Mouse (Mus musculus): ENCODE data around the gene Sim2. TPM values are rescaled to one million over a fixed set of nuclear protein-coding genes. Genes with fewer than 3 reads are reported as not detected.

Gene Sim2
- polyA plus RNA-seq (2015; fragmentation: Nextera tagmentation; extraction: Ambion mirVana): 0.50 and 0.58 TPM in 2 replicates

DNA sequence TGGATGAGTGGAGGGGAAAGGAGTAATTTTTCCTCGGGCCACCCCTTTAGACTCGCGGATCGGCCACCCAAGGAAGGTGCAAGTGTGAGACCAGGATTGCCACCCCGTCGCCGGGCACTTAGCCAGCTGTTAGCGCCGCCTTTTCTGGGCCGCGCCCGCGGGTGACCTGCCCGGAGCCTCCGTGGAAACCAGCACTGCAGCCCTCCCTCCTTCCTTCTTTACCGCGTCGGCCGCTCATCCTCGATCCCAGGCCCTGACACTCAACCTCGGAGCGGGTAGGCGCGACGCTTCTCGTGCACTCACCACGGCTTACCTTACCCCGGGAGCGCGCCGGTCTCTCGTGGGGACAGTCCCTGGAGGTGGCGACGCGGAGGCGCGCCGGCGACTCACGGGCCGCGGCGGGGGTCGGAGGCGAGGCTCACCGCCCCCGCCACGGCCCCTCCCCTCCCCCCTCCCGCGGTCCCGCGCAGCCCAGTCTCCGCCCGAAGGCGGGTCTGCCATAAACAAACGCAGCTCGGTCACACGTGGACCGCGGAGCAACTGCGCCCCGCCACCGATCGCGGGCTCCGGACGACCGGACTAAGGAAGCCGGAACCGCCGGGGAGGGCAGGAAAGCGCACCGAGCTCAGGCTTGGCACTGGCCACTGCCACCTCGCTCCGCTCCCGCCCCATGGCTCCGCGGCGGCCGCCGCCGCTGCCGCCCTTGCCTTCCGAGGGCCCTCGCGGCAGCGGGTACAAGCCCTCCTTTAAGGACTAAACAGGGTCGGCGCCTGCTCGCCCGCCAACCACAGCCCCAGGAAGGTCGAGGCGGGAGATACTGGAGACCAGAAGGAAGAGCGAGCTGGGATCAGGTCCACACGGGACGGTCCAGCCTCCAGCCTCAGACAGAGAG, at the start of gene Sim2:
Gene Sim2, plus strand, starts transcription at position 221 of the 892 bp plus-strand sequence.
- under 1% methylated on average over 88 of the region's 96 CpGs for WGBS

DNA sequence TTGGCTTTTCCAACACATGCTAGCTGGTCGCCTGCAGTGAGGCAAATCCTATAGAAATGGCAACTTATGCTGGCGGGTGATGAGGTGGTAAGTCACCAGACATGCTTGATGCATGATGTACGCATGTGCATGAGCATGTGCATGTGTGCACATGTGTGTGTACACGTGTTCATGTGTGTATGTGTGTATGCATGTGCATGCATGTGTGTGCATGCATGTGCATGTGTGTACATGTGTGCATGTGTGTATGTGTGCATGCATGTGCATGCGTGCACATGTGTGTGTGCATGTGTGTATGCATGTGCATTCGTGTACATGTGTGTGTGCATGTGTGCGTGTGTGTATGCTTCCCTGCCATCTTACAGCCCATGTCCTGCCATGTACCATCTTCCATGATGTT, 47.5 kb upstream of the Sim2 start:
- WGBS: 90% methylated on average over 7 of the region's 7 CpGs
- H3K36me3 ChIP-seq: no peaks in the 10 kb centered on the region
- peaks cover 33% of the 10 kb centered on the region for H3K4me1 ChIP-seq
- no peak overlapping the region for H3K27ac ChIP-seq
- peaks cover 32% of the 10 kb centered on the region for H3K27me3 ChIP-seq
- ATAC-seq (ENCODE audit: insufficient number of reproducible peaks, insufficient read depth, low FRiP score, low TSS enrichment, low read depth): no peak
- no peak overlapping the region for H3K4me2 ChIP-seq
- H3K9ac ChIP-seq: no peak overlapping the region
- H3K4me3 ChIP-seq: no peak overlapping the region
- no peaks in the 10 kb centered on the region for H3K9me3 ChIP-seq

More for the DNA sequence above, at the start of gene Sim2:
- Histone ChIP-seq H3K27ac (no peak within 1 kb of the TSS), H3K4me2 (peak within 1 kb of the TSS; percentile 63), H3K9me3 (no peaks in the 10 kb centered on the region), H3K27me3 (peaks cover 98% of the 10 kb centered on the region), H3K4me3 (peak within 1 kb of the TSS; percentile 41), H3K4me1 (peaks cover 41% of the 10 kb centered on the region), H3K36me3 (no peaks in the 10 kb centered on the region), H3K9ac (peak within 1 kb of the TSS; percentile 59)
- no peak for ATAC-seq (ENCODE audit: insufficient number of reproducible peaks, insufficient read depth, low FRiP score, low TSS enrichment, low read depth)

DNA sequence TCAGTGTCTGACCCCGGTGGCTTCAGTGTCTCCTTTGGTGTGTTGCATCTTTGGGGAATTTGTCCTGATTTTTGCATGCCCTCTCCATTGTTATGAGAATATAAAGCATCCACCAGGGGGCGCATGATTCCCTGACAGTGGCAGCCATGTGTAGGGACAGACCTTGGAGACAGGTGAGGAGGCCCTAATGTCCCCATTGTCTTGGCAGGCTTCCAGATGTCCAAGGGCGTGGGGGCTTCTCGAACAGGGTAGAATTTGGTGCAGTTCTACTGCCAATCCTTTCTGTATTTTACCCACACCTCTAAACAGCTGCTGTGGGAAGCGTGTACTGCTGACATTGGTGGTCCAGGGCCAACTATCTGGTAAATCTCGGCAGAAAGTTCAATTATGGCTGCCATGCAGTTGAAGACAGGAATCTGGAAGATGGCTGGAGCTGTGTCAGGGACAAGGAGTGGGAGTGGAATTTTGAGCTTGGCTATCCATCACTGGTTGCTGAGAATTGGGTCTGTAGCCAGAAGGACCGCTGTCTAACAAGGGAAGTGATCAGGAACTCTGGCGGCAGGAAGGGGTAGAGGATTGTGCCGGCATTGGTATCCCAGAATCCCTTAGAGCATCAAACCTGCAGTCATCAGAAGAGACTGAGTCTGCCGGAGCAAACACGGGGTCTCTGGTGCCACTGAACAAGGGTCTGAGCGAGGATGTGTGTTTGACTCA, 46.3 kb upstream of the Sim2 start:
- H3K27me3 ChIP-seq: peaks cover 32% of the 10 kb centered on the region
- ATAC-seq (ENCODE audit: insufficient number of reproducible peaks, insufficient read depth, low FRiP score, low TSS enrichment, low read depth): no peak

DNA sequence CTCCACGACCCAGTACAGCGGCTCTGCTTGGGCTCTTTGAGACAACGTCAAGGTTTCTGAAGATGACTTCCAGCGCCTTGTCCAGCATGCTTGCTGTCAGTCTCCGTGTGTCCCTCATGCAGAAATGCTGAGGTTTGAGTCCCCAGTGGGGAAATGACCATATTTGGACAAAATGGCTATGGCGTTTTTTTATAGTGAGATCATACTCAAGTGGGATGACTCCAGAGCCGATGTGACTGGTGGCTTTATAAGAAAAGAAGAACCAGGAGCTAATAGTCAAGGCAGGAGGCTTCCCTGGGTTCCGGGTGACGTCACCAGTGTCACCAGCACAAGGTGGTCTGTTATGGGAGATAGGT, 45.8 kb upstream of the Sim2 start:
- 85% methylated on average over 9 of the region's 9 CpGs for WGBS
- Histone ChIP-seq H3K4me1 (peaks cover 29% of the 10 kb centered on the region), H3K36me3 (no peaks in the 10 kb centered on the region), H3K4me2 (no peak overlapping the region), H3K27ac (no peak overlapping the region), H3K9me3 (no peaks in the 10 kb centered on the region), H3K9ac (no peak overlapping the region), H3K4me3 (no peak overlapping the region), H3K27me3 (peaks cover 32% of the 10 kb centered on the region)
- no peak for ATAC-seq (ENCODE audit: insufficient number of reproducible peaks, insufficient read depth, low FRiP score, low TSS enrichment, low read depth)

More for the DNA sequence above, 46.3 kb upstream of the Sim2 start:
- H3K36me3 ChIP-seq: no peaks in the 10 kb centered on the region
- no peak overlapping the region for H3K27ac ChIP-seq
- H3K4me1 ChIP-seq: peaks cover 33% of the 10 kb centered on the region
- H3K4me3 ChIP-seq: no peak overlapping the region
- H3K9ac ChIP-seq: no peak overlapping the region
- 66% methylated on average over 12 of the region's 12 CpGs for WGBS
- no peak overlapping the region for H3K4me2 ChIP-seq
- H3K9me3 ChIP-seq: no peaks in the 10 kb centered on the region

DNA sequence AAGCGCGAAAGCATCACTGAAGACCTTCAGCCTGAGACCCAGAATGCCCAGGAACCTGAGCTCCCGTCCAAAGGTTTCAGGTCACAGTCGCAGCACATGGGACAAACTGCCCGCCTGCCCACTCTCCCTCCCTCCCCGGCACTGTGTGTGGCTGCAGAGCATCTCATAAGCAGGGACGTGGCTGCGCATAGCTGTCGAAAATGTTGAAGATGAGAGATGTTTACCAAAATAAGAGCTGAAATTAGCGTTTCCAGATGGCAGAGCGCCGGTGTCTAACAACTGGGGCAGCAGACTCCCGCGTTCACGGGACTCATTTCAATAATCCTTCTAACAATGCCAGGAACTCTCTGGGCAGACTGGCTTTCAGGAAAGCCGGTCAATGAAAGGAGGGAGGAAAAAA, 44.2 kb upstream of the Sim2 start:
- Histone ChIP-seq H3K4me1 (peaks cover 23% of the 10 kb centered on the region), H3K27me3 (peaks cover 32% of the 10 kb centered on the region), H3K9me3 (no peaks in the 10 kb centered on the region), H3K4me3 (peak overlapping the region; percentile 13), H3K9ac (0 out of 2 replicates have a peak overlapping the region, but pooled peaks have one; percentile 32), H3K27ac (no peak overlapping the region), H3K36me3 (no peaks in the 10 kb centered on the region), H3K4me2 (peak overlapping the region; percentile 46)
- ATAC-seq (ENCODE audit: insufficient number of reproducible peaks, insufficient read depth, low FRiP score, low TSS enrichment, low read depth): no peak
- 11% methylated on average over 16 of the region's 16 CpGs for WGBS

- Histone ChIP-seq H3K9ac (no peak overlapping the region), H3K27ac (no peak overlapping the region), H3K27me3 (peaks cover 32% of the 10 kb centered on the region), H3K36me3 (no peaks in the 10 kb centered on the region), H3K4me3 (peak overlapping the region; percentile 13; the same call in 1 of the 2 replicates), H3K4me2 (peak overlapping the region; percentile 46), H3K9me3 (no peaks in the 10 kb centered on the region), H3K4me1 (peaks cover 24% of the 10 kb centered on the region)
- ATAC-seq (ENCODE audit: insufficient number of reproducible peaks, insufficient read depth, low FRiP score, low TSS enrichment, low read depth): no peak
- WGBS: 34% methylated on average over 18 of the region's 18 CpGs
Observed at GRCm38 (mm10) chr16:94041065-94041712, 43.5 kb upstream of the Sim2 start.

GRCm38 (mm10) chr16:94043797-94044196, 40.9 kb upstream of the Sim2 start:
- Histone ChIP-seq H3K9ac (no peak overlapping the region), H3K36me3 (no peaks in the 10 kb centered on the region), H3K4me3 (no peak overlapping the region), H3K27ac (no peak overlapping the region), H3K9me3 (no peaks in the 10 kb centered on the region), H3K4me1 (peaks cover 24% of the 10 kb centered on the region), H3K27me3 (peaks cover 23% of the 10 kb centered on the region), H3K4me2 (no peak overlapping the region)
- 84% methylated on average over 1 of the region's 1 CpGs for WGBS
- no peak for ATAC-seq (ENCODE audit: insufficient number of reproducible peaks, insufficient read depth, low FRiP score, low TSS enrichment, low read depth)

DNA sequence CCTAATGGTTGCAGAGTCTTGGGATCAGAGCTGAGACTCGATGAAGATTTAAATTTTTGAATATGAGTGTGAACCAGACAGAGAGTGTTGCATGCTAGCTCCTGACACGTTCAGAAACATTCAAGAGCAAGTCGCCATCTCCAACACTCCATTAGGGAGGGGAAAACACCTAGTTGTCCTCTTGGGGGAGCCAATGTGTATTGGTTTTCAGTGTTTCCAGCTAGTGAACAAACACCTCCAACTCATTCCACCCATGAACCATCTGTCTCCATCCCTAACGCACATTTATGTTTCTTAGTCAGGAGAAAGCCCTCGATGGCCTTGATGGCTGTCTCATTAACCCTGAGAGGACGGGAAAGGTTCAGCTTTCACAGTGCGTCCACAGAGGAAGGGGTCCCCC, 39.7 kb upstream of the Sim2 start:
- 28% methylated on average over 7 of the region's 7 CpGs for WGBS

GRCm38 (mm10) chr16:94050368-94050767, 34.4 kb upstream of the Sim2 start:
- WGBS: 88% methylated on average over 3 of the region's 3 CpGs
- Histone ChIP-seq H3K27me3 (peaks cover 4% of the 10 kb centered on the region; the same call in 1 of the 2 replicates), H3K4me3 (no peak overlapping the region), H3K9me3 (no peaks in the 10 kb centered on the region), H3K4me2 (no peak overlapping the region), H3K36me3 (no peaks in the 10 kb centered on the region), H3K9ac (no peak overlapping the region), H3K27ac (no peak overlapping the region), H3K4me1 (0 out of 2 replicates have a peak, but pooled peaks cover 3% of the 10 kb centered on the region)
- no peak for ATAC-seq (ENCODE audit: insufficient number of reproducible peaks, insufficient read depth, low FRiP score, low TSS enrichment, low read depth)

More for the DNA sequence above, 39.7 kb upstream of the Sim2 start:
- Histone ChIP-seq H3K36me3 (no peaks in the 10 kb centered on the region), H3K27me3 (peaks cover 12% of the 10 kb centered on the region), H3K27ac (no peak overlapping the region), H3K4me1 (peaks cover 24% of the 10 kb centered on the region), H3K9ac (no peak overlapping the region), H3K9me3 (no peaks in the 10 kb centered on the region), H3K4me2 (no peak overlapping the region), H3K4me3 (no peak overlapping the region)
- ATAC-seq (ENCODE audit: insufficient number of reproducible peaks, insufficient read depth, low FRiP score, low TSS enrichment, low read depth): no peak

DNA sequence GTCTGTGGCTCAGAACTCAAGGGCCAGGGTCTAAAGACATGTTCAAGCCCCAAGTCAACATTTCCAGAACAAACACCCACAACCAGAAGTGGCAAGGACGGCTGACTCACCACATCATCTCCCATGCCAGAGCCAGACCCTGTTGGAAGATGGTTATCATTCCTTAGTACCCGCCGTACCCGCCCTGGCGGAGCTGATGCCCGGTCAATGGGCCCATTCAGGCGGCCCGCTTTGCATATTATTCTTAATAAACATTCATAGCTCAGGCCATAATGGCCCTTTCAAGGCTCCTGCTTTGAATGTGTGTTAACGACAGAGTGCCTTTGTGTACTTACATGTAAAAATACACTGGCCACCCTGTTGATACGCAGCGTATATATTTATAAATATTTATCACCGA, 29.6 kb upstream of the Sim2 start:
- Histone ChIP-seq H3K27ac (no peak overlapping the region), H3K27me3 (peaks cover 4% of the 10 kb centered on the region; the same call in 1 of the 2 replicates), H3K4me2 (no peak overlapping the region), H3K36me3 (no peaks in the 10 kb centered on the region), H3K9me3 (no peaks in the 10 kb centered on the region), H3K4me1 (peaks cover 9% of the 10 kb centered on the region; the same call in 1 of the 2 replicates), H3K9ac (no peak overlapping the region), H3K4me3 (no peak overlapping the region)
- 0 out of 2 replicates have a peak, but pooled peaks have one; percentile 41 for ATAC-seq (ENCODE audit: insufficient number of reproducible peaks, insufficient read depth, low FRiP score, low TSS enrichment, low read depth)
- 70% methylated on average over 12 of the region's 12 CpGs for WGBS

DNA sequence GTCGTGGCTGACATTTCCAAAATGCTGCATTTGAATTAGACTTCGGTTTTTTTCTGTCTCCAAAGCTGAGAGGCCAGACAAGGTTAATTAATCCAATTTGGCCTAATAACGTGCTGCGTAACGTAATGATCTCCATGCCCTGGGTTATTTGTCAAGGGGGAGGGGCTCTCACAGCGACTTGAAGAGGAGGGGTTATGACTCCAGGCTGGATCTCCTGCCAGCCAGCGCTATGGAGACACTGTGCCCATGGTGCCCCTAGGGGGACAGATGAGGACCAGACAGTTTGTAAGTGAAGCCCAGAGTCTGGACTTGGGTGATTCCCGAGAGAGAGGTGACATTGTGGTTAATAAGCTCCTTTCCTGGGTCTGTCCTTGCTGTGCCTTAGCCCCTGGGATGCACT, 29.2 kb upstream of the Sim2 start:
- H3K4me1 ChIP-seq: peaks cover 9% of the 10 kb centered on the region; the same call in 1 of the 2 replicates
- H3K9me3 ChIP-seq: no peaks in the 10 kb centered on the region
- ATAC-seq (ENCODE audit: insufficient number of reproducible peaks, insufficient read depth, low FRiP score, low TSS enrichment, low read depth): no peak
- H3K4me3 ChIP-seq: no peak overlapping the region
- no peak overlapping the region for H3K27ac ChIP-seq
- no peaks in the 10 kb centered on the region for H3K36me3 ChIP-seq
- WGBS: 15% methylated on average over 8 of the region's 8 CpGs
- H3K4me2 ChIP-seq: no peak overlapping the region
- no peak overlapping the region for H3K9ac ChIP-seq
- peaks cover 4% of the 10 kb centered on the region; the same call in 1 of the 2 replicates for H3K27me3 ChIP-seq

All from embryonic facial prominence, embryonic 13.5 days (tissue).